Mouse (Mus musculus): Measurements from ENCODE around the gene Pum3. TPM values are rescaled to one million over a fixed set of nuclear protein-coding genes. Genes with fewer than 3 reads are reported as not detected.

Gene Pum3
- total and polyA plus RNA-seq, 3 experiments, result 98.3 to 181 (median 166) TPM

GRCm38 (mm10) chr19:27379712-27380401 lies 49.8 kb downstream of the Pum3 start:
- no peak for DNase-seq (ENCODE audit: low read depth, low spot score)
- no peaks in the 10 kb centered on the region for H3K9me3 ChIP-seq (replicated peaks; ENCODE audit: insufficient read depth, low read length)
- no peaks in the 10 kb centered on the region for H3K36me3 ChIP-seq (ENCODE audit: control insufficient read depth in 1 of 2, insufficient read depth in 2 of 2, low read length in 2 of 2)
- H3K9ac ChIP-seq (ENCODE audit: control insufficient read depth, low read depth, low read length, poor library complexity, severe bottlenecking), result no peak overlapping the region
- H3K4me1 ChIP-seq (ENCODE audit: control insufficient read depth in 1 of 2, insufficient read depth in 2 of 2, low read length in 2 of 2), result no peaks in the 10 kb centered on the region
- H3K4me3 ChIP-seq (ENCODE audit: control insufficient read depth in 1 of 2, insufficient read depth in 1 of 2, low read depth in 2 of 2, low read length in 2 of 2), result no peak overlapping the region
- H3K27me3 ChIP-seq (ENCODE audit: control insufficient read depth in 1 of 2, insufficient read depth in 2 of 2, low read length in 2 of 2), result no peaks in the 10 kb centered on the region
- no peaks in the 10 kb centered on the region for H3K79me2 ChIP-seq (ENCODE audit: control insufficient read depth, insufficient read depth, low read length, poor library complexity)
- no peak overlapping the region for H3K27ac ChIP-seq (ENCODE audit: control insufficient read depth, low read depth, low read length)
- TF ChIP-seq MEF2A (IDR thresholded peaks at IDR 0.05; ENCODE audit: extremely low read depth, insufficient replicate concordance, low read depth, low read length, poor library complexity, severe bottlenecking) (no peak), E2F4 (IDR thresholded peaks at IDR 0.05; ENCODE audit: borderline replicate concordance, low read depth, low read length) (no peak)

GRCm38 (mm10) chr19:27370784-27371183 lies 58.8 kb downstream of the Pum3 start:
- no peaks in the 10 kb centered on the region for H3K36me3 ChIP-seq (ENCODE audit: control insufficient read depth in 1 of 2, insufficient read depth in 2 of 2, low read length in 2 of 2)
- H3K9ac ChIP-seq (ENCODE audit: control insufficient read depth, low read depth, low read length, poor library complexity, severe bottlenecking), result no peak overlapping the region
- no peak overlapping the region for H3K27ac ChIP-seq (ENCODE audit: control insufficient read depth, low read depth, low read length)
- DNase-seq (ENCODE audit: low read depth, low spot score), result no peak
- H3K4me1 ChIP-seq (ENCODE audit: control insufficient read depth in 1 of 2, insufficient read depth in 2 of 2, low read length in 2 of 2), result no peaks in the 10 kb centered on the region
- H3K4me3 ChIP-seq (ENCODE audit: control insufficient read depth in 1 of 2, insufficient read depth in 1 of 2, low read depth in 2 of 2, low read length in 2 of 2), result no peak overlapping the region
- no peaks in the 10 kb centered on the region for H3K9me3 ChIP-seq (replicated peaks; ENCODE audit: insufficient read depth, low read length)
- H3K27me3 ChIP-seq (ENCODE audit: control insufficient read depth in 1 of 2, insufficient read depth in 2 of 2, low read length in 2 of 2), result no peaks in the 10 kb centered on the region
- no peak for TF ChIP-seq RCOR1 (IDR thresholded peaks at IDR 0.05; ENCODE audit: low read depth, low read length)
- H3K79me2 ChIP-seq (ENCODE audit: control insufficient read depth, insufficient read depth, low read length, poor library complexity), result no peaks in the 10 kb centered on the region

- Histone ChIP-seq H3K4me1 (ENCODE audit: control insufficient read depth in 1 of 2, insufficient read depth in 2 of 2, low read length in 2 of 2) (no peaks in the 10 kb centered on the region), H3K4me3 (ENCODE audit: control insufficient read depth in 1 of 2, insufficient read depth in 1 of 2, low read depth in 2 of 2, low read length in 2 of 2) (no peak overlapping the region), H3K9ac (ENCODE audit: control insufficient read depth, low read depth, low read length, poor library complexity, severe bottlenecking) (no peak overlapping the region), H3K27me3 (ENCODE audit: control insufficient read depth in 1 of 2, insufficient read depth in 2 of 2, low read length in 2 of 2) (no peaks in the 10 kb centered on the region), H3K36me3 (ENCODE audit: control insufficient read depth in 1 of 2, insufficient read depth in 2 of 2, low read length in 2 of 2) (no peaks in the 10 kb centered on the region), H3K79me2 (ENCODE audit: control insufficient read depth, insufficient read depth, low read length, poor library complexity) (no peaks in the 10 kb centered on the region), H3K9me3 (replicated peaks; ENCODE audit: insufficient read depth, low read length) (no peaks in the 10 kb centered on the region), H3K27ac (ENCODE audit: control insufficient read depth, low read depth, low read length) (no peak overlapping the region)
- DNase-seq (ENCODE audit: low read depth, low spot score), result no peak
- no peak for TF ChIP-seq MAZ (IDR thresholded peaks at IDR 0.05; ENCODE audit: low read depth, low read length)
- TF ChIP-seq USF1 (IDR thresholded peaks at IDR 0.05; ENCODE audit: low read depth, low read length), result no peak
- no peak for TF ChIP-seq MYC (IDR thresholded peaks at IDR 0.05; ENCODE audit: low read depth, low read length)
- no peak for TF ChIP-seq POLR2AphosphoS2 (IDR thresholded peaks at IDR 0.05; ENCODE audit: low read length)
- TF ChIP-seq CHD1 (IDR thresholded peaks at IDR 0.05; ENCODE audit: low read depth, low read length), result no peak
- no peak for TF ChIP-seq MAFK (IDR thresholded peaks at IDR 0.05; ENCODE audit: borderline replicate concordance, low read depth, low read length)
- no peak for TF ChIP-seq TAL1 (IDR thresholded peaks at IDR 0.05; ENCODE audit: low read length)
- no peak for TF ChIP-seq E2F4 (IDR thresholded peaks at IDR 0.05; ENCODE audit: borderline replicate concordance, low read depth, low read length)
- TF ChIP-seq NRF1 (IDR thresholded peaks at IDR 0.05; ENCODE audit: insufficient read depth, low read depth, low read length, poor library complexity, severe bottlenecking), result no peak
Measured at GRCm38 (mm10) chr19:27370174-27370573, 59.5 kb downstream of the Pum3 start.
